ENCODE assay signal across 11 mouse cellular contexts in genomic region chr2:35811801-35812560, GRCm38 (mm10).
A peak's percentile ranks its signal among the peaks of the same experiment; 100 is the strongest.
DNase-seq lines count a peak whose midpoint lies in the region; ATAC-seq and TF ChIP-seq lines count a peak whose summit lies in the region.
"Had no signal": no experiment of that assay in that cellular context is flagged by ENCODE, and none has a peak within 500 bp of the region (broad histone marks: within the 10 kb centered on the region; RNA-seq: fewer than 3 reads in every experiment).

No protein-coding gene starts in this region.

- no peak overlapping the region for H3K27ac ChIP-seq in kidney, embryonic 16.5 days (ENCODE audit: low read length)
- no peak overlapping the region for H3K27ac ChIP-seq in embryonic facial prominence, embryonic 10.5 days (replicated peaks)
- H3K27ac ChIP-seq: heart, embryonic 10.5 days; limb, embryonic 15.5 days had no signal

- H3K9ac ChIP-seq in kidney, embryonic 16.5 days (replicated peaks; ENCODE audit: low read length), result no peak overlapping the region
- H3K9ac ChIP-seq: limb, embryonic 15.5 days had no signal

- no peak overlapping the region for H3K4me3 ChIP-seq in kidney, embryonic 16.5 days (ENCODE audit: low read length)
- H3K4me3 ChIP-seq in embryonic facial prominence, embryonic 10.5 days, result no peak overlapping the region
- H3K4me3 ChIP-seq: heart, embryonic 10.5 days; limb, embryonic 15.5 days had no signal

- no peaks in the 10 kb centered on the region for H3K9me3 ChIP-seq in kidney, embryonic 16.5 days (ENCODE audit: low read length)
- H3K9me3 ChIP-seq in embryonic facial prominence, embryonic 10.5 days, result no peaks in the 10 kb centered on the region
- H3K9me3 ChIP-seq: heart, embryonic 10.5 days; limb, embryonic 15.5 days had no signal

- no peak overlapping the region for H3K4me2 ChIP-seq in kidney, embryonic 16.5 days (replicated peaks; ENCODE audit: low read depth, low read length)
- H3K4me2 ChIP-seq: limb, embryonic 15.5 days had no signal

- no peaks in the 10 kb centered on the region for H3K4me1 ChIP-seq in kidney, embryonic 16.5 days (ENCODE audit: insufficient read depth, low read length)
- H3K4me1 ChIP-seq in embryonic facial prominence, embryonic 10.5 days, result peaks cover 8% of the 10 kb centered on the region
- H3K4me1 ChIP-seq: limb, embryonic 15.5 days had no signal

- WGBS in kidney, embryonic 16.5 days, result 56% methylated on average over 14 of the region's 14 CpGs
- 77% methylated on average over 14 of the region's 14 CpGs for WGBS in embryonic facial prominence, embryonic 10.5 days

- H3K27me3 ChIP-seq in kidney, embryonic 16.5 days (ENCODE audit: insufficient read depth, low read length), result no peaks in the 10 kb centered on the region
- peaks cover 10% of the 10 kb centered on the region; the same call in 1 of the 2 replicates for H3K27me3 ChIP-seq in embryonic facial prominence, embryonic 10.5 days (replicated peaks; ENCODE audit: low read depth, poor library complexity, severe bottlenecking)
- H3K27me3 ChIP-seq: limb, embryonic 15.5 days had no signal

- no peak for ATAC-seq in kidney, embryonic 16.5 days (ENCODE audit: low FRiP score, low TSS enrichment)
- ATAC-seq: intestine, postnatal 0 days had no signal

- TF ChIP-seq CTCF in brain, embryonic 14.5 days (IDR thresholded peaks at IDR 0.05; ENCODE audit: borderline replicate concordance, extremely low read depth, insufficient read depth, insufficient read length), result no peak

- H3K36me3 ChIP-seq in kidney, embryonic 16.5 days (ENCODE audit: insufficient read depth, low read length), result no peaks in the 10 kb centered on the region
- no peaks in the 10 kb centered on the region for H3K36me3 ChIP-seq in embryonic facial prominence, embryonic 10.5 days (replicated peaks)
- H3K36me3 ChIP-seq: heart, embryonic 10.5 days; limb, embryonic 15.5 days had no signal

- TF ChIP-seq POLR2A in brain, embryonic 14.5 days (IDR thresholded peaks at IDR 0.05; ENCODE audit: borderline replicate concordance, extremely low read depth, insufficient read depth, insufficient read length, poor library complexity, severe bottlenecking), result no peak

- DNase-seq in kidney, postnatal 25 days, result peak; percentile 14 to 50
- DNase-seq in testis, postnatal 10 days (ENCODE audit: low spot score), result peak; percentile 55
- no peak for DNase-seq in testis, postnatal 14 days (ENCODE audit: low spot score)
- peak; percentile 65 for DNase-seq in brain, embryonic 14.5 days (ENCODE audit: low read depth)
- DNase-seq in c-Kit-positive CD71-positive TER-119-positive erythroid progenitor cells, embryonic 14.5 days (ENCODE audit: low spot score), result no peak
- no peak for DNase-seq in embryonic facial prominence, embryonic 10.5 days (ENCODE audit: low spot score)
- DNase-seq: spleen, adult 18-20 months had no signal

Comparison
In these comparisons a context has a peak if more than half of its experiments do, and no peak if none do; other contexts are left out.
1. DNase-seq: peak in kidney, postnatal 25 days (2 of 2), testis, postnatal 10 days (single experiment) and brain, embryonic 14.5 days (single experiment); none in testis, postnatal 14 days (single experiment), c-Kit-positive CD71-positive TER-119-positive erythroid progenitor cells, embryonic 14.5 days (single experiment) and embryonic facial prominence, embryonic 10.5 days (single experiment).